Mouse (Mus musculus): Measurements from ENCODE around the gene Ttll5.
A peak's percentile ranks its signal among the peaks of the same experiment; 100 is the strongest.

Ttll5 gene

DNA sequence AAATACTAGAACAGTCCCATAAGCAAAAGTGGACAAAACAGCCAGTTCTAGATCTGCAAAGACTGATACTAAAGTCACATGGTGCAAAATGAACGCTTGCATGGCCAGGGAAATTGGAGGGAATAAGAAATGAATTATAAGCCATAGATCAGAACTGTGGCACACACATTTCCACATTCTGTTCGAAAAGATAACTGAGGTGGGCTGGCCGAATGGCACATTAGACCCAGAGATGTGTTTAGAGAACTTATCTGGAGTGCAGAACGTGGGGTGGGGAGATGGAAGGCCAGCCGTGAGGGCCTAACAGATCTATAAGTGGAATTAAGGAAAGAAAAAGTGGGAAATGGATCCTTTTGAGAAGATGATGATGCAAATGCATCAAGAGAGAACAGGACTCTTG lies 227.0 kb downstream of the Ttll5 start:
- DNase-seq (ENCODE audit: low spot score) = no peak

DNA sequence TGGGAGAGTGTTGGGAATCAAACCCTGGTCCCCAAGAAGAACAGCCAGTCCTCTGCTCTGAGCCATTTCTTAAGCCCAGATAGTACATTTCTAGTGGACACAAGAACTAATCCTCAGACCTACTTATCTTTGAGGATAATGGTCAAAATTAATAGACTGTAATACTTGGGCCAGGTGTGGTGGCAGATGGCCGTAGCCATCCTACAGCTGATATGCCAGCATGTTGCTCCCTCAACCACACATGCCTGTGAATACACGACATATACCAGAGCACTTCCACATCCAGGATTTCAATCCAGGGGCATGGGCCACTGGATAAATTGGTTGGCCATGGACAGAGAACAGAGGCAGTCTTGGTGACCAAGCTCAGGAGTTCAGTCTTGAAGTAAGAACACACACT lies 230.8 kb downstream of the Ttll5 start:
- no peak for DNase-seq (ENCODE audit: low spot score)

DNA sequence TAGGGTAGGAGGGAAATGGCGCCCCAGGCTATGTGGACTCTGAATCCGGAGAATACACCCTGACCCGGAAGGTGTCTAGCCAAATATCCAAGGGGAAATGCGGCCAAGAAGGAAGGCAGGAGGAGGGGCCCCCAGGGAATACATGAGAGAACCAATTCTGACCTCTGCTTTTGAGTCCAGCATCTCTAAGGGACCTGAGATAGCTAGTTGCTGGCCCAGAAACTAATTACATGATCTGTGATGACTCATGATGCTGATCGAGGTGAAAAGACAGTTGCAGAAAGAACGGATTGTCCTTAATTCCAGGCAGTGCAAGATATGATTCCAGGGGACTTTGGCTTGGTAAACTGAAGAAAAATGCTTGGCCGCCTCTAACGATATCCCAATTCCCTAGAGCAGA lies 232.5 kb downstream of the Ttll5 start:
- no peak for DNase-seq (ENCODE audit: low spot score)

DNA sequence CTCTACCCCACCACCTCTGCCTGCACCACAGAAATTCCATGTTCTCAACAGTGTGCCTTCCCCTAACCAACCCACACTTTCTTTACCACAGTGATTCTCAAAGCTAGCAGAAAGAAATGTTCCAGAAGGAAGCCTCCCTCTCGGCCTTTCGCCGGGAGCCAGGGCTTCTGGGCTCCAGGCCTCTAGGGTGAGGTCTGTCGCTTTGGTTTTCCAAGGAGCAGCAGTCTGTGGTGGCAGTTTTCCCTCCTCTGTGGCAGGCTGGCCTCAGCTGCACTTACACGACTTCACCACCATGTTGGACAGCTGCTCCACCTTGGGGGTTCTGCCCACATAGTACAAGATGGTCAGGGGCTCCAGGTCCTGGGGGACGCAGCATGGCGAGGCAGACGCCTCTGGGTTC lies 233.1 kb downstream of the Ttll5 start:
- no peak for DNase-seq (ENCODE audit: low spot score)

GRCm38 (mm10) chr12:86059341-86059740 lies 234.9 kb downstream of the Ttll5 start:
- no peak for DNase-seq (ENCODE audit: low spot score)

GRCm38 (mm10) chr12:86064796-86065195 lies 240.3 kb downstream of the Ttll5 start:
- no peak for DNase-seq (ENCODE audit: low spot score)

GRCm38 (mm10) chr12:86071432-86071831 lies 247.0 kb downstream of the Ttll5 start:
- DNase-seq (ENCODE audit: low spot score) = no peak

DNA sequence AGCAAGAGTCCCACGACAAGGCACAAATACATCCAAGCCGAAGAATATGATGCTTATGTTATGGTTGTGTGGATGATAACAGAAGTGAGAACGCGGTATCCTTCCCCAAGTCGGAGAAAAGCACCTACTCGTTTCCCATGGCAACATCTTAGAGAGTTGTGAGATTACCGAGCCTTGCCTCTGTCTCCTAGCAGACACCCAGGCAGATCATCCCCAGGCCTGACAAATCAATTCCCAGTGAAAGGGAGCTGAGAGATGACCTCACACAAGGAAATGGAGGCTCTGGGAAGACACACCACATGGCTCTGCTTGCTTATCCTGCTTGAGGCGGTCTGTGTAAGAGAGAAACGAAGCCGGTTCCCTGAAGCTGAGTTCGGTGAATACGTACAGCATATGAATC lies 250.2 kb downstream of the Ttll5 start:
- peak; percentile 7 for DNase-seq (ENCODE audit: low spot score)

DNA sequence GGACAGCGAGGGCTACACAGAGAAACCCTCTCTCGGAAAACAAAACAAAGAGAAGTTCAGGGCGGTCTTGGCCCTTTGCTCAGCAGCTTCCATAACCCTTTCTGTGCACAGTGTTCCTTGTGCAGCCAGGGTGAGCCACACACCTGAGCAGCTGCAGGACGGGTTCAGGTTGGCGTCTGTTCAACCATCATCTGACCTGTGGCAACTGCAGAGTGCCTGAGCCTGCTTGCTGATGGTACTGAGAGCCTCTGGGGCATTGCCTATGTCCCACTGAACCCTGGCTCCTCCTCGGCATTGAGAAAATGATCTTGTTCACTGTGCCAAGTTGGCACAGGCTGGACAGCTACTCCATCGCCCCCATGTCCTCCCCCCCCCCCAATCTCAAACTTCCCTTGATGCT lies 250.9 kb downstream of the Ttll5 start:
- no peak for DNase-seq (ENCODE audit: low spot score)

DNA sequence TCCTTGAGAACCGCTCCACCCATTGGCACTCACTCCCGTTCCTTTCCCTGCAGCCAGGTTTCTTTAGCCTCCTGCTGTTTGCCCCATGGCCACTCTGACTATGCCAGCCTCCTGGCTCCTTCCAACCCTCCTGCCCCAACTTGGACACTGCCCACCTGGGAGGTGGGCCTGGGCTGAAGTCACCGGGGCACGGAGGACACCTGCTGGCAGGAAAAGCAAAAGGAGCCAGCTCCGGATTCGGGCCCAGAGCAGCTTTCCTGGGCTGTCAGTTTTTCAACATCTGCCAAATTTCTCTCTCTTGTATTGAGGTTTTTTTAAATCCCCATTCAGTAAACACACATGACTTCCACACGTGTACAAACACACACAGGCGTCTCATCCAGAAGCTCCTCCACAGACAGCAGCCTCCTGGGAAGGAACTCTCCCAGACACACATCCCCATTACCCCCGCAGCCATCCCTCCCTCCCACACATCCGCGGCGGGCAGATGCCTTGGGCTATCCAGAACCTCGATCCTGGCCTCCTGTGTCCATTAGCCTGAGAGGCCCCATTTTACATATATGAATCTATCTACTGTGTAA lies 252.0 kb downstream of the Ttll5 start:
- peak; percentile 25 for DNase-seq (ENCODE audit: low spot score)

GRCm38 (mm10) chr12:86077322-86077721 lies 252.9 kb downstream of the Ttll5 start:
- peak; percentile 61 for DNase-seq (ENCODE audit: low spot score)

GRCm38 (mm10) chr12:86077736-86078135 lies 253.3 kb downstream of the Ttll5 start:
- no peak for DNase-seq (ENCODE audit: low spot score)

DNA sequence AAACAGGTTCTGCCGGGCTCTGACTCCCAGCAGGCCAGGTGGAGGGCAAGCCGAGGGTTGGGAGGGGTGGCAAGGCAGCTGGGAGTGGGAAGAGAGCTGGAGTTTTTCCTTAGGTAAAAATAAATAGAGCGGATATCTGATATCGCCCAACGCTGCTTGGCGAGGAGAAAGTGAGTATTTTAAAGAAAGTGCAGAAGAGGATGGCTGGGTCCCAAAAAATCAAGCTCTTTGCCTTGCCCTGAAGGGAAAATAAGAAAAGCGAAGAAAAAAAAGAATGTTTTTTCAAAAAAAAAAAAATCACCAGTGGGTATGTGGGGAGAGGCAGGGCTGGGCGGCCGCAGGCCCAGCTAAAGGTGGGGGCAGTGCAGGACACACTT lies 253.7 kb downstream of the Ttll5 start:
- peak; percentile 30 for DNase-seq (ENCODE audit: low spot score)

GRCm38 (mm10) chr12:86078553-86079201 lies 254.2 kb downstream of the Ttll5 start, which contains the start of gene Tgfb3:
Tgfb3 (minus strand) TSS chr12:86079041.
- DNase-seq (ENCODE audit: low spot score) = peak; percentile 81

DNA sequence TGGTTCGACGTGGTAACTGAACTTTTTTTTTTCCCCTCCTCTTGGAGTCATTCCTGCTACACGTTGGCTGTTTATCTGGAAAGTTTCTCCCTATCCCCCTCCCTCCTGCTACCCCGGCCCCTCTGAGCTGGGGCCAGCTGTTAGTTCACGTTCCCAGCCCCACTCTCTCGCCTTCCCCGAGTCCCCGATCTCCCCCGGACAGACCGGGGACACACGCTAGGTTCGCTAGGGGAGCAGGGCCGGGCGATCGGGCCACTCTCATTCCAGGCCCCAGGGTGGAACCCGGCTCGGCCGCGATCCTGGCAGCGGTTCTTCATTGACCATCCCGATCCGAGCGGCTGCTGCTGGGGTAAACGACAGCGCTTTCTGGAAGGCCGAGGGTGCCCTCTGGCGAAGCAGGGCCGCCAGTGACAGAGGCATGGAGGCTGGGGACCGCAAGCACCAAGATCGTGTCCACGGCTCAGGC lies 254.8 kb downstream of the Ttll5 start:
- peak; percentile 94 for DNase-seq (ENCODE audit: low spot score)

DNA sequence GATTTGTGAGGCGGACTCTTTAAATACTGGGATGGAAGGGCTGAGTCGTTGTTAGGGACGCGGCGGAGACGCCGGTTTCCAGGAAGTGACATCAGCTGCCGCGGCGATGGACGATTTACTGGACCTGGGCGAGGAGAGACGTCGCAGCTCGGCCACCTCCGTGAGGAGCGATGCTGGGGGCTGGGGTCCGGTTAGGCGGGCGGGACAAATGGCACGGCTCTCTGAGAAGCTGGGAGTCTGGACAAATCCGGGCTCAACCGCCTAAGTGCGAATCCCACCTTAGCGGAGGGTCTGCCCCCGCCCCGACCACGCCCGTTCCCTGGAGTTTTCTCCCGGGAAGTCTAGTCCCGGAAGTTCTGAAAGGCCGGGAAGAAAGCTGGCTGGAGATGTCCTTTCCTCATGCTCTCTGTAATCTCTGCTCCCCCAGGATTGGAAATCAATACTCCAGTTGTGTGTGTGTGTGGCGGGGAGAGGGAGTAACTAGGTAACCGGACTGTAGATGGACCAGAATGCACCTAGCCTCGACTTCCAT lies 258.1 kb downstream of the Ttll5 start, which contains the start of gene Ift43:
TSS of gene Ift43 (plus strand) at position 61 of the 532 bp plus-strand sequence.
- DNase-seq (ENCODE audit: low spot score) = peak; percentile 91

DNA sequence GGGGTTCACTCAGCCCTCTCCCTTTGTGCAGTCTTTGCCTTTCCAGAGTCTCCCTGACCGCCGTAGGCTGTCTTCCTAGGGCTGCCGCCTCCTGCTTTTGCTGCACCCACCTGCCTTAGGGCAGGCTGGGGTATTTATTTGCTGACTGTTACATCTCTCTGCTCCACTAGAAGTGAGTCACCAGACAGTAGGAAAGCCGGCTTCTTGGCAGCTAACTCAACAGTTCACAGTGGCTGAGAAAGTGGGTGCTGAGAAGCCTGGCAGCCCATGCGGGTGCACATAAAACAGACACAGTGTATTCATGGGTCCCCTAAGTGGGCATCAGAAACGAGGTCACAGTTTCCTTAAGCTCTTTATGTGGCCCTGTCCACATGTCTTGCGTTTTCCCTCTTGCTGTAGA lies 261.4 kb downstream of the Ttll5 start:
- DNase-seq (ENCODE audit: low spot score) = no peak

GRCm38 (mm10) chr12:86086550-86086949 lies 262.1 kb downstream of the Ttll5 start:
- no peak for DNase-seq (ENCODE audit: low spot score)

DNA sequence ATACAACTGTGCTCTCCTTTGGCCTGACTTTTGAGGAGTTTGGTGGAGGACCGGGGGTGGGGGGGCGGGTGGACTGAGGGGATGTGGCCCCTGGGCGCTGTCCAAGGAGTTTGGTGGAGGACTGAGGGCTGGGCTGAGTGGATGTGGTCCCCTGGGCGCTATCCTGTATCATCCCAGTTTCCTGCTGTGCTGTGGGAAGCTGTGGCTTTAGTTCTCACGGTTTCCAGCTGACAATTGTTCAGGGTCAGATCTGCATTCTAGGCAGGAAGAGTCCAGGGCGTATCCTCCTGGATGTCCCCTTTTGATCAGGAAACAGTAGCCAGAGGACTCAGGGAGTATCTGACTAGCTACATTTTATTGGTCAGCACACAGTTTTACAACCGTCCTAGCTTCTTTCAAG lies 263.6 kb downstream of the Ttll5 start:
- no peak for DNase-seq (ENCODE audit: low spot score)

- no peak for DNase-seq (ENCODE audit: low spot score)
Measured at GRCm38 (mm10) chr12:86090764-86091163, 266.3 kb downstream of the Ttll5 start.

DNA sequence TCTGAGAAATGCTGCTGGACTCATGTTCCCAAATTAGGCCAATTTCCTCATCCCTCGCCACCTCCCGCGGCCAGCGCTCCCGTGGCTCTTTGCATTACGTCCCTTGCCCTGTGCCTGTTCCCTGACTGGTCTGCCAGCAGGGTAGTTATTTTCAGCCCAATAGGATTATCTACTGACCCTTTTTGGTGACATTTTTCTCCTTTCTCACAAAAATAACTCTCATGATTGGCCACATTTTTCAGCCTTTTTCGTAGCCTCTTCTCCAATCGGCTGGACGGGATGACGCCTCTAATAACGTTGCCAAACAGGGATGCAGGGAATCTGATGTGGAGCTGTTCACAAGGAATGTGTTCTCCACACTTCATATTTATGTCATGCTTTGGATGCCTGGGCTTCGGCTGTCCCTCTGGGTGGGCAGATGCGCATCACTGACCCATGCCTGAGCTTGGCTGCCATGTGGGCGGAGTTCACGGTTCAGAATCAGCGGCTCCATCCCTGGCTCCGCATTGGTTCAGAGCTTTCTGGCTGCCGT lies 267.2 kb downstream of the Ttll5 start:
- DNase-seq (ENCODE audit: low spot score) = peak; percentile 33

- DNase-seq (ENCODE audit: low spot score) = no peak
Measured at GRCm38 (mm10) chr12:86094075-86094474, 269.6 kb downstream of the Ttll5 start.

GRCm38 (mm10) chr12:86095806-86096205 lies 271.3 kb downstream of the Ttll5 start:
- DNase-seq (ENCODE audit: low spot score) = no peak
